Mouse (Mus musculus): ENCODE data around the gene Dusp2. TPM values are rescaled to one million over a fixed set of nuclear protein-coding genes. Genes with fewer than 3 reads are reported as not detected.
A peak's percentile ranks its signal among the peaks of the same experiment; 100 is the strongest.

Dusp2 gene
- polyA plus RNA-seq, 1 experiment from 2014 or later: 5.8 TPM

DNA sequence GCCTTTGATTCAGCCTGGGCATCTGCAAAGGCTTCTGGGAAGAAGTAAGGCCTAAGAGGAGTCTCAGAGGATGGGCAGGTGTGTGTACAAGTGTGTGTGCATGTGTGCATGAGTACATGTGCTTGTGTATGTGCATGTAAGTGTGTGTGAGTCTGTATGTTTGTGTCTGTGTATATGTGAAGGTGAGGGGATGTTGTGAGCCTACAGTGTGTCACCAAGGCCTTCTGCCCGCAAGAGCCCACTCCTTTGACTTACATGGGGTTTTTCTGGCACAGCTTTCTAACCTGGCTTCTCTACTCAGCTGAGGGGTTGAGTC is 20.8 kb upstream of the Dusp2 start:
- DNase-seq (ENCODE audit: low spot score) (no peak), ATAC-seq (ENCODE audit: insufficient number of reproducible peaks, low FRiP score, low TSS enrichment, low read depth) (no peak)
- Histone ChIP-seq H3K9ac (ENCODE audit: low read length) (no peak overlapping the region), H3K36me3 (ENCODE audit: control insufficient read depth, insufficient read depth, low read length) (no peaks in the 10 kb centered on the region), H3K4me1 (ENCODE audit: control insufficient read depth, insufficient read depth, low read length) (no peaks in the 10 kb centered on the region), H3K27me3 (ENCODE audit: control insufficient read depth, insufficient read depth, low read length) (no peaks in the 10 kb centered on the region), H3K4me3 (ENCODE audit: low read depth, low read length) (no peak overlapping the region), H3K9me3 (ENCODE audit: control insufficient read depth, low read length) (no peaks in the 10 kb centered on the region), H3K27ac (replicated peaks; ENCODE audit: low read depth, low read length) (no peak overlapping the region), H3K4me2 (ENCODE audit: low read depth, severe bottlenecking) (no peak overlapping the region)
- WGBS: 91% methylated on average over 1 of the region's 1 CpGs

DNA sequence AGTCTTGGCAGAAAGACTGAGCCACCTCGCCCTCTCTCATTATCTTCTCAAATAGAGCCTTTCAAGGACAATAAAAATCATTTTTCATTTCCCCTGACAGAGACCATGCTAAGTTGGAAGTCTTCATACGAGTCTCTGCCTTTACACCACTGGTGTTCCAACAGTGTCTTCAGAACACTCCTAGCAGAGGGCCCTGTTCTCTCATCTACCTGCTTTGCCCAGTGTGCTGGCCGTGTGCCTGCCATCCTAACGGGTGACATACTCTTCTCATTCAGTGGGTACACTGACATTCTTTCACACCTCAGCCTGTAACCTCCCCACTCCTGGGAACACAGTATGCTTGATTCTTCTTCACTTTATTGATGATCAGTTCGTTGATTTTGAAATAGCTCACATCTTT is 19.5 kb upstream of the Dusp2 start:
- Histone ChIP-seq H3K27me3 (ENCODE audit: control insufficient read depth, insufficient read depth, low read length) (no peaks in the 10 kb centered on the region), H3K27ac (replicated peaks; ENCODE audit: low read depth, low read length) (no peak overlapping the region), H3K9me3 (ENCODE audit: control insufficient read depth, low read length) (no peaks in the 10 kb centered on the region), H3K9ac (ENCODE audit: low read length) (no peak overlapping the region), H3K4me1 (ENCODE audit: control insufficient read depth, insufficient read depth, low read length) (no peaks in the 10 kb centered on the region), H3K36me3 (ENCODE audit: control insufficient read depth, insufficient read depth, low read length) (no peaks in the 10 kb centered on the region), H3K4me2 (ENCODE audit: low read depth, severe bottlenecking) (no peak overlapping the region), H3K4me3 (ENCODE audit: low read depth, low read length) (no peak overlapping the region)
- DNase-seq (ENCODE audit: low spot score) (no peak), ATAC-seq (ENCODE audit: insufficient number of reproducible peaks, low FRiP score, low TSS enrichment, low read depth) (no peak)
- WGBS: 72% methylated on average over 5 of the region's 5 CpGs

DNA sequence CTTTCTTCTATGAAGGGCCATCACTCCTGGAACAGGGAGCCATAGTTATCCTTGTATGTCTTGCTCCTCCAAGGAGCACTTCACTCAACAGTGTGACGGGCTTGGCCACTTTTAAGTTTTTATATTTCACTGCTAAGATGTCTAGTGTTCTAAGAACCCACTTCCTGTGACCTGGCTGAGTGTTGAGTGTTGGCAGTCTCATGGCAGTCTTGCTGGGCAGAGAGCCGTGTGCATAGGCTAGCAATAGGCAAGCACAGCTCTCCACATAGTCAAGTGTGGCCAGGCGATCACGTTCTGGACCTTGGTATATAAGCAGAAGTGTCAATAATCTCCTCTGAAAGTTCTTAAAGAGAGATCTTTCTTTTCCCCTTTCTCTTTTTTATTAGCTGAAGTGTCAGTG is 17.8 kb upstream of the Dusp2 start:
- Histone ChIP-seq H3K36me3 (ENCODE audit: control insufficient read depth, insufficient read depth, low read length) (no peaks in the 10 kb centered on the region), H3K27ac (replicated peaks; ENCODE audit: low read depth, low read length) (no peak overlapping the region), H3K9ac (ENCODE audit: low read length) (no peak overlapping the region), H3K27me3 (ENCODE audit: control insufficient read depth, insufficient read depth, low read length) (no peaks in the 10 kb centered on the region), H3K4me1 (ENCODE audit: control insufficient read depth, insufficient read depth, low read length) (no peaks in the 10 kb centered on the region), H3K9me3 (ENCODE audit: control insufficient read depth, low read length) (no peaks in the 10 kb centered on the region), H3K4me3 (ENCODE audit: low read depth, low read length) (no peak overlapping the region), H3K4me2 (ENCODE audit: low read depth, severe bottlenecking) (no peak overlapping the region)
- DNase-seq (ENCODE audit: low spot score) (no peak), ATAC-seq (ENCODE audit: insufficient number of reproducible peaks, low FRiP score, low TSS enrichment, low read depth) (no peak)
- 81% methylated on average over 4 of the region's 4 CpGs for WGBS

DNA sequence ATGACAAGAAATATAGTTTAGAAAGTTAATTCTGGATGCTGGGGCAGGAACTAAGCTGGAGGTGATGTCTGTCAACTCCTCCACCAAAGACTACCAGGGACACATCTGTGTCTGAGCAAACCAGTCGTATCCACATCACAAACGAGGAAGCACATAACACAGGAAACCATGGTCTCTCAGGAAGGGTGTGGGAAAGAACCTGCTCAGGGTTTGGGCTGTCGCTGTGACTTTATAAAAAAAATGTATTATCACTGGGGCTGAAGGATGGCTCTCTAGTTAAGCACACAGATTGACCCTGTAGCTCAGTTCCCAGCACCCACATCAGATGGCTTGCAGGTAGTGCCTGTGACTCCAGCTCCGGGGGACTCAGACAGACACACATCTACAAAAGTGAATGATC is 16.9 kb upstream of the Dusp2 start:
- H3K27ac ChIP-seq (replicated peaks; ENCODE audit: low read depth, low read length): no peak overlapping the region
- DNase-seq (ENCODE audit: low spot score): no peak
- H3K27me3 ChIP-seq (ENCODE audit: control insufficient read depth, insufficient read depth, low read length): no peaks in the 10 kb centered on the region
- H3K4me1 ChIP-seq (ENCODE audit: control insufficient read depth, insufficient read depth, low read length): no peaks in the 10 kb centered on the region
- 67% methylated on average over 4 of the region's 4 CpGs for WGBS
- H3K9me3 ChIP-seq (ENCODE audit: control insufficient read depth, low read length): no peaks in the 10 kb centered on the region
- no peak overlapping the region for H3K4me3 ChIP-seq (ENCODE audit: low read depth, low read length)
- H3K9ac ChIP-seq (ENCODE audit: low read length): no peak overlapping the region
- no peak for ATAC-seq (ENCODE audit: insufficient number of reproducible peaks, low FRiP score, low TSS enrichment, low read depth)
- no peaks in the 10 kb centered on the region for H3K36me3 ChIP-seq (ENCODE audit: control insufficient read depth, insufficient read depth, low read length)
- H3K4me2 ChIP-seq (ENCODE audit: low read depth, severe bottlenecking): no peak overlapping the region

DNA sequence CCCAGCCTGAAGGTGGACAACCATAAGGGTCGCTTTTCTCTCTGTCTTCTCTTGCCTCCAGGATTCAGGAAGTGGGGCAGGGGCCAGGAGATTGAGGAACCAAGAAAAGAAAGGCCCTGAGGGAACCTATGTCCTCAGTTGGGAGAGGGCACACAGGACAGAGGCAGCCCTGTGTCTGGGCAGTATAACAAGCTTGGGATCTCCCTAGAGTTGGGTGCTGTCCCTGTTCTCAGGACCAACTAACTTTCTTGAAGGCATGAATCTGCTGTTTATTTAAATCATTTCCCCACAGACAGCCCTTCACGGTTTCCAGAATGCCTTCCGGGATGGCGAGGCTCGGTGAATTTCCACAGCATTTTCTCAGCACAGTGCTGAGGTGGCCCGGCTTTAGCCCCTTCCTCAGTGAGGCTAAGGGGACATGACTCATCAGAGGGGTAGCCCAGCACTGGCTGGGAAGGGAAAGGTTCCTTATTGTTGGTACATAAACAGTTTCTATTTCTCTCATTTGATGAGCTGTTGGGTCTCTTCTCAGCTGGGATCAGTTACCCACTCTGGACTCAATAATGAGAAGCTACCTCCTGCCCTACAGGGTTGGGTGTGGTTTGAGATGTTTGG is 13.2 kb upstream of the Dusp2 start:
- 80% methylated on average over 6 of the region's 6 CpGs for WGBS
- H3K27me3 ChIP-seq (ENCODE audit: control insufficient read depth, insufficient read depth, low read length): no peaks in the 10 kb centered on the region
- H3K4me3 ChIP-seq (ENCODE audit: low read depth, low read length): no peak overlapping the region
- ATAC-seq (ENCODE audit: insufficient number of reproducible peaks, low FRiP score, low TSS enrichment, low read depth): no peak
- H3K9me3 ChIP-seq (ENCODE audit: control insufficient read depth, low read length): no peaks in the 10 kb centered on the region
- no peak overlapping the region for H3K9ac ChIP-seq (ENCODE audit: low read length)
- no peaks in the 10 kb centered on the region for H3K36me3 ChIP-seq (ENCODE audit: control insufficient read depth, insufficient read depth, low read length)
- H3K4me1 ChIP-seq (ENCODE audit: control insufficient read depth, insufficient read depth, low read length): no peaks in the 10 kb centered on the region
- H3K4me2 ChIP-seq (ENCODE audit: low read depth, severe bottlenecking): no peak overlapping the region
- H3K27ac ChIP-seq (replicated peaks; ENCODE audit: low read depth, low read length): no peak overlapping the region
- no peak for DNase-seq (ENCODE audit: low spot score)

DNA sequence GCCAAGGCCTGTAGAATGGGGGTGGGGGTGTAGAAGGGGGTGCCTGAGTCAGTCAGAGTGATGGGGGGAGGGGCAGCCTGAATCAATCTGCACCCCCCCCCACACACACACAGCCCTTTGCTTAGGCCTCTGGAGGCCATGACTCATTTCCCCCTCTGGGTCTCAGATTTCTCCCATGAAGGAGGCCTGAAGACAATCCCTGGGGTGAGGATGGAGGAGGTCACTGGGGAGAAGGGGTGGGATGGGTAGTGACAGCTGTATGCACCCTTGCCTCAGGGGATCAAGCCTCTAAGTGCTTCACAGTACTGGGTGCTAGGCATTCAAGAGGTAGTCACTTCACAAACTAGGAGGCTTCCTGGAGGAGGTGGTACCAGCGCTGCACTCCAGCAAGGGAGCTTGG is 12.3 kb upstream of the Dusp2 start:
- Histone ChIP-seq H3K9me3 (ENCODE audit: control insufficient read depth, low read length) (no peaks in the 10 kb centered on the region), H3K27ac (replicated peaks; ENCODE audit: low read depth, low read length) (no peak overlapping the region), H3K36me3 (ENCODE audit: control insufficient read depth, insufficient read depth, low read length) (no peaks in the 10 kb centered on the region), H3K4me2 (ENCODE audit: low read depth, severe bottlenecking) (no peak overlapping the region), H3K9ac (ENCODE audit: low read length) (no peak overlapping the region), H3K27me3 (ENCODE audit: control insufficient read depth, insufficient read depth, low read length) (no peaks in the 10 kb centered on the region), H3K4me1 (ENCODE audit: control insufficient read depth, insufficient read depth, low read length) (no peaks in the 10 kb centered on the region), H3K4me3 (ENCODE audit: low read depth, low read length) (no peak overlapping the region)
- DNase-seq (ENCODE audit: low spot score) (no peak), ATAC-seq (ENCODE audit: insufficient number of reproducible peaks, low FRiP score, low TSS enrichment, low read depth) (no peak)
- WGBS: 81% methylated on average over 1 of the region's 1 CpGs

DNA sequence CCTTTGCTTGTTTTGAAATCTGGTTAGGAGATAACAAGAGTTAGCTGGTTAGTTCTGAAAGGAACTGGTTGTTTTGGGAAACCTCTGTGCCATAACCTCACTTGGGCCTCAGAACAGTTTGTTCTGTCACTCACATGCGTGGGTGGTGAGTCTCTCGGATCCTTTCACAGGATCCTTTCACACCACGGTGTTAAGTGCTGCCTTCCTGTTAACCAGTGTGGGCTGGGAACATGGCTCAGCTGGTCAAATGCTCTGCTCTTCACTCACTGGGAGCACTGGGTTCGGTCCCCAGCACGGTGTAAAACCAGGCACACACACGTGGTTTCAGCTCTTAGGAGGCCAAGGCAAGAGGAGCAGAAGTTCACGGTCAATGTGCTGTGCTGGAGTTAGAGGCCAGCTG is 11.5 kb upstream of the Dusp2 start:
- ATAC-seq (ENCODE audit: insufficient number of reproducible peaks, low FRiP score, low TSS enrichment, low read depth) (no peak), DNase-seq (ENCODE audit: low spot score) (no peak)
- H3K4me1 ChIP-seq (ENCODE audit: control insufficient read depth, insufficient read depth, low read length): no peaks in the 10 kb centered on the region
- H3K27me3 ChIP-seq (ENCODE audit: control insufficient read depth, insufficient read depth, low read length): no peaks in the 10 kb centered on the region
- no peak overlapping the region for H3K27ac ChIP-seq (replicated peaks; ENCODE audit: low read depth, low read length)
- H3K4me2 ChIP-seq (ENCODE audit: low read depth, severe bottlenecking): no peak overlapping the region
- H3K9me3 ChIP-seq (ENCODE audit: control insufficient read depth, low read length): no peaks in the 10 kb centered on the region
- no peak overlapping the region for H3K9ac ChIP-seq (ENCODE audit: low read length)
- H3K4me3 ChIP-seq (ENCODE audit: low read depth, low read length): no peak overlapping the region
- no peaks in the 10 kb centered on the region for H3K36me3 ChIP-seq (ENCODE audit: control insufficient read depth, insufficient read depth, low read length)
- WGBS: 53% methylated on average over 7 of the region's 7 CpGs

DNA sequence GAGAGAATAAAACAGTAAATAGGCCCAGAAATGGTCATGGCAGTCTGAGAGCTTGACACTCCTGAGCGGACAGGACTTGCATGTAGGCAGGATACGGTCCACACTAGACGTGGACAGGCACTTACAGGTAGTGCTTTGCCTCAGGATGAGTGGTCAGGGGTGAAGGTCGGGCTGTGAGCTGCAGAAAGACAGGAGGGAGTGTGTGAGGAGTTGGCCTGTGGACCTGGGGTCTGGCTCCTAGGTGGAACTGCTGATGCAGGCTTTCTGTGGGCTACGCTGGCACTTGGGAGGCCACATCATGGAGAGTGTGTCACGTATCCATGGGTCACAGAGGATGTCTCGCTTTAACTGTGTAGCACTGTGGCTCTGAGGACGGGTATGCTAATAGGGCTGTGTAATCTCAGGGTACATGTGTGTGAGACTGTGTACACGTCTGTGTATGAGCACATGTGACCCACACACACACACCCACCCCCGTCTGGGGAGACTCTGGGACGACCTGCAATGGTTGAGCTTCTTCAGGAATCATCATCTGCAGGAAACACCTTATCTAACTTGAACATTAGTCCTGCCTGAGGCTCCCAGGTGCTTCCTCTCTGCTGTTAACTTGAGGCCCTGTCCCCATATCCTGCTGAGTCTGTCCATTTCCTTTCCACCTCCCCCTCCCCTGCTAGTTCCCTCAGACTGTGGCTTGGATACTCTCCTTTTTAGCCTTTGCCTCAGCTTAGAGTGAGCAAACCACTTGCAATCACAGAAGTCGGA is 7.7 kb upstream of the Dusp2 start:
- H3K36me3 ChIP-seq (ENCODE audit: control insufficient read depth, insufficient read depth, low read length): no peaks in the 10 kb centered on the region
- H3K9me3 ChIP-seq (ENCODE audit: control insufficient read depth, low read length): no peaks in the 10 kb centered on the region
- WGBS: 74% methylated on average over 12 of the region's 12 CpGs
- no peaks in the 10 kb centered on the region for H3K4me1 ChIP-seq (ENCODE audit: control insufficient read depth, insufficient read depth, low read length)
- ATAC-seq (ENCODE audit: insufficient number of reproducible peaks, low FRiP score, low TSS enrichment, low read depth) (no peak), DNase-seq (ENCODE audit: low spot score) (no peak)
- H3K4me2 ChIP-seq (ENCODE audit: low read depth, severe bottlenecking): no peak overlapping the region
- no peak overlapping the region for H3K4me3 ChIP-seq (ENCODE audit: low read depth, low read length)
- H3K9ac ChIP-seq (ENCODE audit: low read length): 0 out of 2 replicates have a peak overlapping the region, but pooled peaks have one; percentile 5
- H3K27me3 ChIP-seq (ENCODE audit: control insufficient read depth, insufficient read depth, low read length): no peaks in the 10 kb centered on the region
- H3K27ac ChIP-seq (replicated peaks; ENCODE audit: low read depth, low read length): no peak overlapping the region

Measured in limb, embryonic 11.5 days (tissue).